8 mouse cellular contexts compared by ENCODE assay signal in the genomic region with DNA sequence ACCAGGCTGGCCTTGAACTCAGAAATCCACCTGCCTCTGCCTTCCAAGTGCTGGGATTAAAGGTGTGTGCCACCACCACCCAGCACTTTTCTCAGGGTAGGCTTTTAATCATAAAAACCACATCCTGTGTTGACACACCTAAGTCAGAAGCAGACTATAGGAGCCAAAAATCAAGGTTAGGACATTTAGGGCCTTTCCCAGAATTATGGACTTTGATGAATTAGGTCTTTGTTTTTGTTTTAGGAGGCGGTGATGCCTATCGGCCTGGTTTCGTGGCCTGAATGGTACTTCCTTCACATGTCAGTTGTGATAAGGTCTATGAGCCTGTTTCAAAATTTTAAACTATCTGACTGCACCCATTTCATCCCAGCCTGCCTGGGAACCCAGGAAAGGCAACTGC. TPM values are rescaled to one million over a fixed set of nuclear protein-coding genes. Genes with fewer than 3 reads are reported as not detected.
DNase-seq lines count a peak whose midpoint lies in the region; ATAC-seq and TF ChIP-seq lines count a peak whose summit lies in the region.

No protein-coding gene starts in this region.

- peaks cover 4% of the 10 kb centered on the region; the same call in 1 of the 2 replicates for H3K27me3 ChIP-seq in G1E (ENCODE audit: insufficient read depth, low read length)
- peaks cover 6% of the 10 kb centered on the region; the same call in 1 of the 2 replicates for H3K27me3 ChIP-seq in hindbrain, embryonic 15.5 days
- 0 out of 2 replicates have a peak, but pooled peaks cover 7% of the 10 kb centered on the region for H3K27me3 ChIP-seq in midbrain, embryonic 15.5 days (replicated peaks)

- H3K9me3 ChIP-seq in G1E (replicated peaks): no peaks in the 10 kb centered on the region
- no peaks in the 10 kb centered on the region for H3K9me3 ChIP-seq in hindbrain, embryonic 15.5 days
- no peaks in the 10 kb centered on the region for H3K9me3 ChIP-seq in midbrain, embryonic 15.5 days

- no peak for ATAC-seq in G1E (ENCODE audit: extremely low read depth, insufficient number of reproducible peaks, low FRiP score, poor library complexity, severe bottlenecking)
- ATAC-seq in hindbrain, embryonic 15.5 days (ENCODE audit: low FRiP score, low read depth): no peak
- ATAC-seq in midbrain, embryonic 15.5 days (replicated peaks): no peak

- TF ChIP-seq CTCF in G1E (IDR thresholded peaks at IDR 0.05; ENCODE audit: low read depth, low read length): no peak

- H3K9ac ChIP-seq in hindbrain, embryonic 15.5 days: no peak overlapping the region
- H3K9ac ChIP-seq in midbrain, embryonic 15.5 days: no peak overlapping the region

- H3K36me3 ChIP-seq in G1E (replicated peaks): peaks cover 36% of the 10 kb centered on the region
- H3K36me3 ChIP-seq in hindbrain, embryonic 15.5 days: no peaks in the 10 kb centered on the region
- H3K36me3 ChIP-seq in midbrain, embryonic 15.5 days (replicated peaks): 0 out of 2 replicates have a peak, but pooled peaks cover 3% of the 10 kb centered on the region

- H3K4me3 ChIP-seq in G1E (ENCODE audit: low read depth, low read length): peak overlapping the region; percentile 72; the same call in 1 of the 2 replicates
- H3K4me3 ChIP-seq in hindbrain, embryonic 15.5 days: peak overlapping the region; percentile 58; the same call in 1 of the 2 replicates
- H3K4me3 ChIP-seq in midbrain, embryonic 15.5 days: peak overlapping the region; percentile 65; the same call in 1 of the 2 replicates

- intact Hi-C loops in gastrocnemius, postnatal 14 days (cut with DNase I; ENCODE audit: low total_unique reads): loop anchor here (5.0 kb wide), 2 partner anchors 53 to 128 kb away; a partner anchor contains a TSS

- WGBS in hindbrain, embryonic 15.5 days: 89% methylated on average over 3 of the region's 3 CpGs
- WGBS in midbrain, embryonic 15.5 days: 91% methylated on average over 3 of the region's 3 CpGs

- no peak overlapping the region for H3K27ac ChIP-seq in hindbrain, embryonic 15.5 days (replicated peaks)
- H3K27ac ChIP-seq in midbrain, embryonic 15.5 days: 0 out of 2 replicates have a peak overlapping the region, but pooled peaks have one; percentile 61

- peaks cover 30% of the 10 kb centered on the region for H3K4me1 ChIP-seq in G1E (ENCODE audit: insufficient read depth, low read depth, low read length)
- peaks cover 36% of the 10 kb centered on the region for H3K4me1 ChIP-seq in hindbrain, embryonic 15.5 days (replicated peaks)
- H3K4me1 ChIP-seq in midbrain, embryonic 15.5 days: peaks cover 32% of the 10 kb centered on the region

- H3K4me2 ChIP-seq in hindbrain, embryonic 15.5 days: peak overlapping the region; percentile 83
- H3K4me2 ChIP-seq in midbrain, embryonic 15.5 days: peak overlapping the region; percentile 81

- DNase-seq in kidney, adult 9 months: peak; percentile 26
- DNase-seq in kidney, postnatal 14 days: no peak
- DNase-seq in G1E (ENCODE audit: low spot score): no peak
- DNase-seq in right cerebral cortex, adult 18-20 months: no peak
- no peak for DNase-seq in gastrocnemius, postnatal 14 days
- DNase-seq in cerebellum, adult 8-10 months: no peak

RNA-seq across cellular contexts. Expression of a gene that starts 0.5 kb away (rescaled TPM):
- total RNA-seq in G1E (2014; fragmentation: Nextera tagmentation) (1.1 and 2.7 TPM in 2 replicates), G1E (2017) (4.8 and 5.9 TPM in 2 replicates)
- polyA plus RNA-seq in G1E (2012): 5.1 and 5.9 TPM in 2 replicates
- 60.1 and 61.3 TPM in 2 replicates for polyA plus RNA-seq in hindbrain, embryonic 15.5 days (2015; fragmentation: Nextera tagmentation; extraction: Ambion mirVana)
- 38.3 and 40.0 TPM in 2 replicates for polyA plus RNA-seq in midbrain, embryonic 15.5 days (2015; fragmentation: Nextera tagmentation; extraction: Ambion mirVana)
- total RNA-seq in gastrocnemius, postnatal 14 days (2021): 10 to 100 TPM; 10.7 to 32.2 TPM

RNA-seq across cellular contexts. Expression of a gene that starts 28.8 kb away (rescaled TPM):
- 0.49 TPM in 1 of 2 replicates, not detected in the other for total RNA-seq in G1E (2014; fragmentation: Nextera tagmentation)
- 0.17 and 0.60 TPM in 2 replicates for total RNA-seq in G1E (2017)
- 0.09 and 0.21 TPM in 2 replicates for polyA plus RNA-seq in G1E (2012)
- 2.6 and 2.7 TPM in 2 replicates for polyA plus RNA-seq in hindbrain, embryonic 15.5 days (2015; fragmentation: Nextera tagmentation; extraction: Ambion mirVana)
- polyA plus RNA-seq in midbrain, embryonic 15.5 days (2015; fragmentation: Nextera tagmentation; extraction: Ambion mirVana): 1.8 and 2.4 TPM in 2 replicates
- under 1 TPM; 0.14 to 0.16 TPM for total RNA-seq in gastrocnemius, postnatal 14 days (2021)

RNA-seq across cellular contexts. Expression of a gene that starts 44.9 kb away (rescaled TPM):
- 47.6 and 54.9 TPM in 2 replicates for total RNA-seq in G1E (2014; fragmentation: Nextera tagmentation)
- 18.4 and 22.7 TPM in 2 replicates for total RNA-seq in G1E (2017)
- polyA plus RNA-seq in G1E (2012): 36.1 and 40.4 TPM in 2 replicates
- polyA plus RNA-seq in hindbrain, embryonic 15.5 days (2015; fragmentation: Nextera tagmentation; extraction: Ambion mirVana): 96.2 and 104 TPM in 2 replicates
- polyA plus RNA-seq in midbrain, embryonic 15.5 days (2015; fragmentation: Nextera tagmentation; extraction: Ambion mirVana): 111 and 115 TPM in 2 replicates
- total RNA-seq in gastrocnemius, postnatal 14 days (2021): 10 to 100 TPM; 21.2 to 23.4 TPM

RNA-seq across cellular contexts. Expression of a gene that starts 45.8 kb away (rescaled TPM):
- total RNA-seq in G1E (2014; fragmentation: Nextera tagmentation): 234 and 254 TPM in 2 replicates
- total RNA-seq in G1E (2017): 142 and 151 TPM in 2 replicates
- polyA plus RNA-seq in G1E (2012): 98.8 and 140 TPM in 2 replicates
- 278 and 296 TPM in 2 replicates for polyA plus RNA-seq in hindbrain, embryonic 15.5 days (2015; fragmentation: Nextera tagmentation; extraction: Ambion mirVana)
- polyA plus RNA-seq in midbrain, embryonic 15.5 days (2015; fragmentation: Nextera tagmentation; extraction: Ambion mirVana): 298 and 326 TPM in 2 replicates
- 100 to 1,000 TPM; 143 to 179 TPM for total RNA-seq in gastrocnemius, postnatal 14 days (2021)

RNA-seq across cellular contexts. Expression of a gene that starts 46.4 kb away (rescaled TPM):
- 134 and 139 TPM in 2 replicates for total RNA-seq in G1E (2014; fragmentation: Nextera tagmentation)
- 205 and 206 TPM in 2 replicates for total RNA-seq in G1E (2017)
- 36.3 and 86.9 TPM in 2 replicates for polyA plus RNA-seq in G1E (2012)
- polyA plus RNA-seq in hindbrain, embryonic 15.5 days (2015; fragmentation: Nextera tagmentation; extraction: Ambion mirVana): 228 and 230 TPM in 2 replicates
- 225 and 227 TPM in 2 replicates for polyA plus RNA-seq in midbrain, embryonic 15.5 days (2015; fragmentation: Nextera tagmentation; extraction: Ambion mirVana)
- total RNA-seq in gastrocnemius, postnatal 14 days (2021): 10 to 100 TPM; 16.4 to 19.9 TPM
